Mouse (Mus musculus) embryonic fibroblast, embryonic 13.5 days (primary cell): ENCODE results near the gene Eif4e3.

ENCODE experiments used
- CTCF ChIP-seq: IDR thresholded peaks from 2 replicates; pipeline ENCODE4 v1.5.1; 2011; ENCODE audit warnings: mild to moderate bottlenecking, control low read depth, low read length, moderate library complexity, borderline replicate concordance; ENCODE audit not compliant: insufficient read depth
- POLR2A ChIP-seq: IDR thresholded peaks from 2 replicates; pipeline ENCODE4 v1.6.1; 2011; ENCODE audit warnings: low read depth, mild to moderate bottlenecking, control low read depth, low read length, moderate library complexity

- TF ChIP-seq POLR2A (no peak), CTCF (no peak)
These were observed 66.9 kb downstream of the Eif4e3 start for GRCm38 (mm10) chr6:99599651-99600050.
